Mouse (Mus musculus) c-Kit-positive CD71-positive TER-119-negative erythroid progenitor cells, embryonic 14.5 days (primary cell): ENCODE results near the gene St3gal3.

ENCODE experiments used
- DNase-seq: peaks from one replicate; pipeline ENCODE4 v3.0.0-alpha.2; 2013; ENCODE audit warnings: low read depth

St3gal3 gene

DNA sequence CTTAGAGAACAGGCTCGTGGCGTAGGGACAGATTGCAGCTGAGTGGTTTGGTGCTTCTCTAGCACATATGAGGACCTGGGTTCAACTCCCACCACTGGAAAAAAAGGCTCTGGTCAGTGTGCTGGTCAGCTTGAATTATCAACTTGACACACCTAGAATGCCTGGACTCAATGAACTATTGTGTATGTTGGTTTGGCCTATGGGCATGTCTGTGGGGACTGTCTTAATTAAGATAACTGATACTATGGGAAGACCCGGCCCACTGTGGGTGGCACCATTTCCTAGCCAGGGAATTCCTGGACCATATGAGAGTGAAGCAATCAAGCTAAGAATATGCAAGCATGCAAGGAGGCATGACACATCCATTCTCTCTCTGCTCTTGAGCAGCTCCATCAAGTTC, 150.5 kb downstream of the St3gal3 start:
- no peak for DNase-seq

- DNase-seq, result no peak
Measured at GRCm38 (mm10) chr4:117982706-117983105, 152.0 kb downstream of the St3gal3 start.

DNA sequence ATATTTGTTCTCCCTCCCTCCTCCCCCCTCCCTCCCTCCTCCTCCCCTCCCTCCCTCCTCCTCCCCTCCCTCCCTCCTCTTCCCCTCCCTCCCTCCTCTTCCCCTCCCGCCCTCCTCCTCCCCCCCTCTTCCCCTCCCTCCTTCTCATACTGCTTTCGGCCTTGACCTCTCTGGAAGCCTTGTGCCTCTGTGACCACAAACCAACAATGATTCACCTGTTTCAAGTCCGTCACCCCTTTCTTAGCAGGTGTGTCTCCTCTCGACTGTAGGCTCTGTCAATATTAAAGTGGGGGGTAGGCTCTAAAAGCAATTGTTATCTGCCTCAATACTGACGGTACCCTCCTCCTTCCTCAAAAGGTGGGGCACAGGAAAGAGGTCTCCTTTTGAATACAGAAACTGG, 153.2 kb downstream of the St3gal3 start:
- DNase-seq, result no peak

- no peak for DNase-seq
Measured at GRCm38 (mm10) chr4:117980161-117980560, 154.6 kb downstream of the St3gal3 start.

GRCm38 (mm10) chr4:117979181-117979580, 155.5 kb downstream of the St3gal3 start:
- no peak for DNase-seq

DNA sequence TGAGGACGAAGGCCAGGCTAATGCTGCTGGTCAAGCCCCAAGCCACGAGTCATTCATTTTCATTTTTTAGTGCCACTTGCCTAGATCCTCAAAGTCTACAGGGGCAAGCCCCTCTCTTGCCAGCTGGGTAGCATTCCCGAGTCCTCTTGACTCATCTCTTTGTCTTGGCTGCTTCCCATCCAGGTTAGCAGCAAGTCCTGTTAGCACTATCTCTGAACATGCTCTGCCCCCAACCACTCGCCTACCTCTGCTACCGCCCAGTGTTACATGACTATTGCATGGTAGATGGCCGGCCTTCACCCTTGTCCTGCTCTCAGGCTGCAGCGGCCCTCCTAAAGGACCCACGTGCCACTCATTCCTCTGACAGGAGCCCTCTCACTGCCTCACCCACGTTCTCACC, 156.4 kb downstream of the St3gal3 start:
- no peak for DNase-seq

DNA sequence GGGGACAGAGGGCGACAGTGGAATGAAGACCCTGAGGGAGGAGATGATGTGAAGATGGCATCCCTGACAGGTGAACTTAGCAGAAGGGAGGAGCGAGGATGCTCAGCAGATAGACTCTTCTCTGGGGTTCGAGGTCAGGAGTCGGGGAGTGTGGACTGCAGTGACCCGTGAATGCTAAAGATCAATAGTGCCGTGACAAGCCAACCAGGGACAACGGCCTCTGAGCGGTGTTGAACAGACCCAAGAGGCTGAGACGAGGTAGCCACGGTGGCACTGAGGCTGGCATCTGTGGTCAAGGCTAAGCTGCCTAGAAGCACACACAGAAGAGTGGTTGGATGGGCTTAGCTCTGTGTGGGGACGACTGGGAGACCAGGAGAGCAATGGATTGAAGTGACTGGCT, 156.9 kb downstream of the St3gal3 start:
- no peak for DNase-seq

DNA sequence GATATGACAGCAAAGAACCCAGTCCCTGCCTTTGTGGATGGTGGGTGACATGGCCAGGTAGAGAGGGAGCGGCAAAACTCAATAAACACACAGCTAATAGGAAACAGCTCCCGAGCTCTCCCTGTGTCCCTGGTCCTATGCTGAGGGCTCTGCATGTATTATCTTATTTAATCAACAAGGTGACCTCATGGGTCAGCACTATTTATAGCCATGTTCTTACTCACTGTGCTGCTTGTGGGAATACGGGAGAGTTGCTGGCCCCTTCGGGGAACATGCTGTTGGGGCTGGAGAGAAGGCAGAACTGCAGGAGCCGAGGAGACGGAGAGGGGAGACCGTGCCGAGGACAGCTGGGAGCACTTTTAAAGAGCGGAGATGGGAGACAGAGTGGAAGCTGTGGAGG, 157.3 kb downstream of the St3gal3 start:
- DNase-seq, result no peak

GRCm38 (mm10) chr4:117975820-117976219, 158.9 kb downstream of the St3gal3 start:
- no peak for DNase-seq

DNA sequence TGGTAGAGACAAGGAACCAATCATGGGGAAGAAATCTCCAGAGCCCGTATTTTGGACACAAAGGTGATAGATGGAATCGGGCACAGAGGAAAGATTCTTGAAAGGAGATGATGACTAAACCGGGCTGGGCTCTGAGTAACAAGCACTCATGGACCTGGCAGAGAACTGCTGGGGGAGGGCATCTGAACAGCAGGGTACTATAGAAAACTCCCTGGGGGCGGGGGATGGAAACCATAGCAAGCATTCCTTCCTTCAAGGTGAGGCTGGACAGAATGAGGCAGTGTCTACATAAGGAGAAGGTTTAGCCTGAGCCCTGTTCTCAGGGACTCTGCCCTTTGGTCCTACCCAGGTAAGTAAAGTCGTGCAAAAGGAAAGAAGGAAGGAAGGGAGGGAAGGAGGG, 160.0 kb downstream of the St3gal3 start:
- DNase-seq, result no peak

DNA sequence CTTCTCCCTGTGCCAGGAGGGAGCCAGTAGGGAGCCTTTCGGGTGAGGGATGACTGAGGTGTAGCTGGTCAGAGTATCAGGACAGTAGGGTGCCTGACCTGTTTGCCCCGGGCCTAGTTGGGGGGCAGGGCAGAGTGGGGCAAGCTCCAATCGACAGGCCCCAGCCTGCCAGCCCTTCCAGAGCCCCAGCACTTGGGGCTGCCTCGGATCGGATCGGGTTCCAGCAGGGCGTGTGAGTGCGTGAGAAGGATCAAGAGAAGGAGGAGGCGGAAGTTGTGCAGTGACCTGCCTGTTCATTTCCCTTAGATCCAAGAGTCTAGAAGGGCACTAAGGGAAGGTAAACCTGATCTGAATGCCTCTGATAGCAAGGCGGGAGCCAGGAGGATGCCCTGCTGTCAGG, 161.7 kb downstream of the St3gal3 start:
- DNase-seq, result no peak

GRCm38 (mm10) chr4:117964346-117965025, 170.2 kb downstream of the St3gal3 start:
- no peak for DNase-seq

- no peak for DNase-seq
Measured at GRCm38 (mm10) chr4:117957492-117957891, 177.2 kb downstream of the St3gal3 start.

GRCm38 (mm10) chr4:117947493-117947892, 187.2 kb downstream of the St3gal3 start:
- no peak for DNase-seq

DNA sequence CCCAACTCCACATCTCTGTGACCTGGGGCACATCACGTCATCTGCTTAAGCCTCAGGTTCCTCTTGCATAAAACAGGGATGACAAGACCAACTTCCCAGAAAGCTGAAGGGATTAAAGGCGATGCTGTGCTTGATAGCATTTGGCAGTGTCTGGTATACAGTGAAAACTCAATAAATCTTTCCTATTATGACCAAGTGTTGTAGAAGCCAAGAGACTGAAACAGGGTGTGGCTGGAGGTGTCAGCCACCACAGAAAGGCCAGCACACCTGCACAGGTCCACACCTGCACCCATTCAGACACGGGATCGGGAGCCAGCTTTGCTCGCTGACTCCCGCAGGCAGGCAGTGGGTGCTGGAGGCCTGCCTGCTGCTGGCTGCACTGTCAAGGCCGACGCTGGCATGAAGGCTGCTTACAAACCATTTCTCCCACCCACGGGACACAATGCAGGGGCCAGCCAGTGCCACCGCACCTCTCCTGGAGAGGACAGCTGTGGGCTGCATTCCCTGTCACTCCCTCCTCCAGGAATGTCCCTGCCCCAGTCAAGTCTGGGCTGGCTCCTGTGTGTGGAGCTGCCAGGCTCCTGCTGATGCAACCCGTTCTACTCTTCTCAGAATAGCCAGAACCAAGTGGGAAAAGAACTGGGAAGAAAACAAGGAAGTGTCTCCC, 187.9 kb downstream of the St3gal3 start:
- DNase-seq, result no peak

DNA sequence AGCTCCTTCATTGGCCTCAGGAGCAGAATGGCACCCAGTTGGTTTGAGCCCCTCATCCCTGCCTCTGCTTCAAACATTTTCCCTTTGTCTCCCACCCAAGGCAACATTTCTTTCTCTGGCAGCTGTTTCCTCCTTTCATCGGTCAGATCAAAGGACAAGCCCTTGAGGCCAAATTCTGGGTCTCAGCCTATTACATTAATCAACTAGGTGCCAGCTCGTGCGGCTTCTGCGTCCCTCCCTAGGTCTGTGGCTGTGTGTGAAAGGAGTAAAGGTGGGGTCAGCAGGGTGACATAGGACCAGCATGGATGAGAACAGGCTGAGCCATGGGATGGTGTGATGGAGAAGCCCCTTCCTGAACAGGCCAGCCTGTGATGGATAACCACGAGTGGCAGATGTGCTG, 191.4 kb downstream of the St3gal3 start:
- no peak for DNase-seq

DNA sequence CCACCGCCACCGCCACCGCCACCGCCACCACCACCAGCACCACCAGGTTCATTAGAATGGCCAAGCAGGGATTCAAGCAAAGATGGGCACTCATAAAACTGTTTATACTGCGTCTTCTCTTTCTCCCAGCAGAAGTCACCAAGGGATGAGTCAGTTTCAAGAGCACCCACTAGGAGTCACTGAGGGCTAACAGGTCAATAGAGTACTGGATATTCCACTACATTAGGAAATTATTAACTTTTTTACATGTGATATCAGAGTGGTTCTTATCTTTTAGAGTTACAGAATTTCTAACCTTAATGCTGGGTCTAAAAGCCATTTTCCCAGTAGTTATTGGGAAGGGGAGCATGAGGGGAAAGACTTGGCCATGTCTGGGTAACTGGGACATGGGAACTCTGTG, 197.8 kb downstream of the St3gal3 start:
- DNase-seq, result no peak

- no peak for DNase-seq
Measured at GRCm38 (mm10) chr4:117934081-117934480, 200.6 kb downstream of the St3gal3 start.

GRCm38 (mm10) chr4:117933248-117933647, 201.5 kb downstream of the St3gal3 start:
- DNase-seq, result no peak

- no peak for DNase-seq
Measured at GRCm38 (mm10) chr4:117929391-117929881, 205.3 kb downstream of the St3gal3 start, which contains the start of gene Artn. Gene Artn, minus strand, starts transcription at chr4:117929763.

DNA sequence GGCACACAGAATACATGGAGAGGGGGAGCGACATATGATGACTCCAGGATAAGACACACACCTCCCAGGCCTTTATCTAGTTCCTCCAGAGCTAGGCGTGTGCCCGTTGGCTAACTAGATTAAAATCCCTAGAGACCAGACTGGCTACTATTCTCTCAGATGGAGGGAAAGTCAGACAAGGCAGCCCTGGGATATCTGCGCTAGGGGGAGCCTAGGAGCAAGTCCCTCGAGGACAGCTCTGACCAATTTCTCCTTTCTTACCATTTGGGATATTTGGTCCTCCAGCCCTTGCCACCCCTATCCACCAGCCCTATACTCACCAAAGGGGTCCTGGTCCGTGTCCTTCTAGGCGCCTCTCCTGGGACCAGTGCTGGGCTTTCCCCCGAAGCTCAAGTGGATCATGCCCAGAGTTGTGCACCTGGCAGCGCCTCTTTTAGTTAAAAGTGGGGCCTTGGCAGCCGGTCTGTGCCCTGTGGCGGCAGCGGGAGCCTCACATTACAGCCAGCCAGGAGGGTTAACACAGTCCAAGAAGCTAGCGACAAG, 205.9 kb downstream of the St3gal3 start:
- peak; percentile 83 for DNase-seq

- peak; percentile 34 for DNase-seq
Measured at GRCm38 (mm10) chr4:117928234-117928633, 206.5 kb downstream of the St3gal3 start.
